Mouse (Mus musculus): ENCODE measurements around the gene Dnali1. TPM values are rescaled to one million over a fixed set of nuclear protein-coding genes. Genes with fewer than 3 reads are reported as not detected.
A peak's percentile ranks its signal among the peaks of the same experiment; 100 is the strongest.

Dnali1 gene
- total and polyA plus RNA-seq, 2 experiments from 2014 or later, result 1.9 to 2.4 TPM

GRCm38 (mm10) chr4:125008712-125009111 is 56.8 kb downstream of the Dnali1 start:
- ATAC-seq, result no peak
- no peak for TF ChIP-seq CTCF (IDR thresholded peaks at IDR 0.05; ENCODE audit: low read depth)

GRCm38 (mm10) chr4:125008220-125008619 is 57.3 kb downstream of the Dnali1 start:
- Histone ChIP-seq H3K4me3 (ENCODE audit: low read depth, low read length) (no peak overlapping the region), H3K4me2 (ENCODE audit: low read depth) (no peak overlapping the region), H3K4me1 (ENCODE audit: insufficient read depth) (no peaks in the 10 kb centered on the region), H3K9me3 (ENCODE audit: low read length) (no peaks in the 10 kb centered on the region), H3K27ac (ENCODE audit: low read depth, low read length) (no peak overlapping the region), H3K9ac (no peak overlapping the region), H3K27me3 (ENCODE audit: insufficient read depth, low read length) (no peaks in the 10 kb centered on the region), H3K36me3 (ENCODE audit: insufficient read depth) (no peaks in the 10 kb centered on the region)
- 57% methylated on average over 6 of the region's 6 CpGs for WGBS
- TF ChIP-seq CTCF (IDR thresholded peaks at IDR 0.05; ENCODE audit: low read depth), result no peak
- no peak for DNase-seq
- ATAC-seq, result no peak

More at GRCm38 (mm10) chr4:125008712-125009111, 56.8 kb downstream of the Dnali1 start:
- no peaks in the 10 kb centered on the region for H3K4me1 ChIP-seq (ENCODE audit: insufficient read depth)
- WGBS, result 62% methylated on average over 8 of the region's 8 CpGs
- no peak overlapping the region for H3K27ac ChIP-seq (ENCODE audit: low read depth, low read length)
- no peaks in the 10 kb centered on the region for H3K27me3 ChIP-seq (ENCODE audit: insufficient read depth, low read length)
- no peaks in the 10 kb centered on the region for H3K36me3 ChIP-seq (ENCODE audit: insufficient read depth)
- DNase-seq, result peak; percentile 53
- H3K4me2 ChIP-seq (ENCODE audit: low read depth), result no peak overlapping the region
- H3K4me3 ChIP-seq (ENCODE audit: low read depth, low read length), result no peak overlapping the region
- no peak overlapping the region for H3K9ac ChIP-seq
- no peaks in the 10 kb centered on the region for H3K9me3 ChIP-seq (ENCODE audit: low read length)

- no peak for DNase-seq
- no peak for ATAC-seq
- no peak for TF ChIP-seq CTCF (IDR thresholded peaks at IDR 0.05; ENCODE audit: low read depth)
- Histone ChIP-seq H3K27ac (ENCODE audit: low read depth, low read length) (no peak overlapping the region), H3K4me2 (ENCODE audit: low read depth) (no peak overlapping the region), H3K4me1 (ENCODE audit: insufficient read depth) (no peaks in the 10 kb centered on the region), H3K36me3 (ENCODE audit: insufficient read depth) (no peaks in the 10 kb centered on the region), H3K4me3 (ENCODE audit: low read depth, low read length) (no peak overlapping the region), H3K27me3 (ENCODE audit: insufficient read depth, low read length) (no peaks in the 10 kb centered on the region), H3K9me3 (ENCODE audit: low read length) (no peaks in the 10 kb centered on the region), H3K9ac (no peak overlapping the region)
- 66% methylated on average over 15 of the region's 15 CpGs for WGBS
Observed at GRCm38 (mm10) chr4:125007460-125007859, 58.0 kb downstream of the Dnali1 start.

Other genes with a start within 250 kb of the Dnali1 start
- 81.7 and 82.2 TPM in 2 replicates for gene Yrdc, start 215.0 kb downstream of the Dnali1 start, total RNA-seq (2014; rRNA removed)
- 67.3 and 70.5 TPM in 2 replicates for gene Yrdc, start 215.0 kb downstream of the Dnali1 start, polyA plus RNA-seq (2015; fragmentation: Nextera tagmentation; extraction: Ambion mirVana)
- 144 and 167 TPM in 2 replicates for gene 1110065P20Rik, start 214.5 kb downstream of the Dnali1 start, total RNA-seq (2014; rRNA removed)
- gene 1110065P20Rik, start 214.5 kb downstream of the Dnali1 start, polyA plus RNA-seq (2015; fragmentation: Nextera tagmentation; extraction: Ambion mirVana), result 141 and 162 TPM in 2 replicates
- 35.7 and 41.7 TPM in 2 replicates for gene Maneal, start 203.5 kb downstream of the Dnali1 start, total RNA-seq (2014; rRNA removed)
- gene Maneal, start 203.5 kb downstream of the Dnali1 start, polyA plus RNA-seq (2015; fragmentation: Nextera tagmentation; extraction: Ambion mirVana), result 8.4 and 9.4 TPM in 2 replicates
- 9.6 and 10.2 TPM in 2 replicates for gene Epha10, start 184.8 kb downstream of the Dnali1 start, total RNA-seq (2014; rRNA removed)
- gene Epha10, start 184.8 kb downstream of the Dnali1 start, polyA plus RNA-seq (2015; fragmentation: Nextera tagmentation; extraction: Ambion mirVana), result 2.0 and 4.0 TPM in 2 replicates
- 12.4 and 36.1 TPM in 2 replicates for gene 9930104L06Rik, start 128.7 kb downstream of the Dnali1 start, total RNA-seq (2014; rRNA removed)
- 6.0 and 8.7 TPM in 2 replicates for gene 9930104L06Rik, start 128.7 kb downstream of the Dnali1 start, polyA plus RNA-seq (2015; fragmentation: Nextera tagmentation; extraction: Ambion mirVana)
- 7.3 and 10.1 TPM in 2 replicates for gene Cdca8, start 126.4 kb downstream of the Dnali1 start, total RNA-seq (2014; rRNA removed)
- gene Cdca8, start 126.4 kb downstream of the Dnali1 start, polyA plus RNA-seq (2015; fragmentation: Nextera tagmentation; extraction: Ambion mirVana), result 16.8 and 21.2 TPM in 2 replicates
- gene Rspo1, start 79.3 kb downstream of the Dnali1 start, total RNA-seq (2014; rRNA removed), result 0.77 and 2.4 TPM in 2 replicates
- gene Rspo1, start 79.3 kb downstream of the Dnali1 start, polyA plus RNA-seq (2015; fragmentation: Nextera tagmentation; extraction: Ambion mirVana), result 0.87 and 1.9 TPM in 2 replicates
- 63.7 and 68.5 TPM in 2 replicates for gene Gnl2, start 49.1 kb downstream of the Dnali1 start, total RNA-seq (2014; rRNA removed)
- 82.3 and 84.0 TPM in 2 replicates for gene Gnl2, start 49.1 kb downstream of the Dnali1 start, polyA plus RNA-seq (2015; fragmentation: Nextera tagmentation; extraction: Ambion mirVana)
- gene Snip1, start 969 bp upstream of the Dnali1 start, total RNA-seq (2014; rRNA removed), result 30.7 and 46.6 TPM in 2 replicates
- gene Snip1, start 969 bp upstream of the Dnali1 start, polyA plus RNA-seq (2015; fragmentation: Nextera tagmentation; extraction: Ambion mirVana), result 18.0 and 18.8 TPM in 2 replicates
- gene Meaf6, start 19.4 kb upstream of the Dnali1 start, total RNA-seq (2014; rRNA removed), result 112 and 129 TPM in 2 replicates
- gene Meaf6, start 19.4 kb upstream of the Dnali1 start, polyA plus RNA-seq (2015; fragmentation: Nextera tagmentation; extraction: Ambion mirVana), result 134 and 153 TPM in 2 replicates
- not detected in 2 replicates for gene Zc3h12a, start 62.1 kb upstream of the Dnali1 start, total RNA-seq (2014; rRNA removed)
- 0.05 and 0.07 TPM in 2 replicates for gene Zc3h12a, start 62.1 kb upstream of the Dnali1 start, polyA plus RNA-seq (2015; fragmentation: Nextera tagmentation; extraction: Ambion mirVana)

All from forebrain, postnatal 0 days (tissue).